ENCODE assay signal across 21 mouse cellular contexts in genomic region chr19:44128560-44128959, GRCm38 (mm10).
"Had no signal": no experiment of that assay in that cellular context is flagged by ENCODE, and none has a peak within 500 bp of the region (broad histone marks: within the 10 kb centered on the region; RNA-seq: fewer than 3 reads in every experiment).

No protein-coding gene starts in this region.

- H3K4me1 ChIP-seq: heart, embryonic 10.5 days; heart, embryonic 12.5 days; hindbrain, embryonic 13.5 days; hindbrain, embryonic 15.5 days; limb, embryonic 10.5 days; limb, embryonic 12.5 days had no signal

- H3K27ac ChIP-seq: gastrocnemius, adult 2 months; heart, embryonic 10.5 days; hindbrain, embryonic 13.5 days; hindbrain, embryonic 15.5 days; hindbrain, postnatal 0 days; layer of hippocampus, adult 2 months; left cerebral cortex, adult 2 months; limb, embryonic 10.5 days; limb, embryonic 12.5 days; liver, embryonic 13.5 days; liver, embryonic 15.5 days had no signal

- DNase-seq: gastrocnemius, adult 2 months; gastrocnemius, postnatal 10 days; gastrocnemius, postnatal 25 days; heart, adult 18-20 months; heart, postnatal 10 days; kidney, adult 18-20 months; kidney, adult 8-10 months; kidney, postnatal 10 days; kidney, postnatal 25 days; kidney, postnatal 4 days; liver, embryonic 13.5 days had no signal

- H3K9ac ChIP-seq: heart, embryonic 12.5 days; hindbrain, embryonic 13.5 days; hindbrain, embryonic 15.5 days; limb, embryonic 12.5 days; liver, embryonic 13.5 days; liver, embryonic 15.5 days had no signal

- H3K9me3 ChIP-seq: heart, embryonic 10.5 days; heart, embryonic 12.5 days; hindbrain, embryonic 13.5 days; hindbrain, embryonic 15.5 days; limb, embryonic 10.5 days; limb, embryonic 12.5 days; liver, embryonic 13.5 days; liver, embryonic 15.5 days had no signal

- ATAC-seq: hindbrain, postnatal 0 days had no signal

- H3K4me2 ChIP-seq: heart, embryonic 12.5 days; hindbrain, embryonic 13.5 days; hindbrain, embryonic 15.5 days; limb, embryonic 12.5 days; liver, embryonic 13.5 days; liver, embryonic 15.5 days had no signal

- H3K27me3 ChIP-seq: heart, embryonic 12.5 days; hindbrain, embryonic 13.5 days; hindbrain, embryonic 15.5 days; limb, embryonic 12.5 days; liver, embryonic 13.5 days; liver, embryonic 15.5 days had no signal

- H3K4me3 ChIP-seq: gastrocnemius, adult 2 months; heart, embryonic 10.5 days; heart, embryonic 12.5 days; hindbrain, embryonic 13.5 days; hindbrain, embryonic 15.5 days; layer of hippocampus, adult 2 months; left cerebral cortex, adult 2 months; limb, embryonic 10.5 days; limb, embryonic 12.5 days; liver, embryonic 13.5 days; liver, embryonic 15.5 days had no signal
